ENCODE assay signal across 16 mouse cellular contexts in genomic region chr17:46051356-46051755, GRCm38 (mm10). TPM values are rescaled to one million over a fixed set of nuclear protein-coding genes. Genes with fewer than 3 reads are reported as not detected.
DNase-seq lines count a peak whose midpoint lies in the region; ATAC-seq and TF ChIP-seq lines count a peak whose summit lies in the region.
"Had no signal": no experiment of that assay in that cellular context is flagged by ENCODE, and none has a peak within 500 bp of the region (broad histone marks: within the 10 kb centered on the region; RNA-seq: fewer than 3 reads in every experiment).

No protein-coding gene starts in this region.

- H3K9ac ChIP-seq in forebrain, embryonic 11.5 days (ENCODE audit: low read length) = no peak overlapping the region
- H3K9ac ChIP-seq: hindbrain, embryonic 14.5 days; liver, embryonic 15.5 days had no signal

- 0 out of 2 replicates have a peak, but pooled peaks cover 2% of the 10 kb centered on the region for H3K9me3 ChIP-seq in forebrain, embryonic 11.5 days (ENCODE audit: control insufficient read depth, low read length)
- H3K9me3 ChIP-seq: limb, embryonic 10.5 days had no signal

- H3K4me1 ChIP-seq in lung, adult 2 months (ENCODE audit: control insufficient read depth, insufficient read depth, low read length) = no peaks in the 10 kb centered on the region; the same call in 1 of the 2 replicates
- H3K4me1 ChIP-seq in forebrain, embryonic 11.5 days (replicated peaks; ENCODE audit: control insufficient read depth, insufficient read depth, low read length) = no peaks in the 10 kb centered on the region

- TF ChIP-seq POLR2A in lung, adult 2 months (IDR thresholded peaks at IDR 0.05; ENCODE audit: borderline replicate concordance, extremely low read depth, low read depth, low read length) = no peak

- no peak overlapping the region for H3K27ac ChIP-seq in forebrain, embryonic 11.5 days (ENCODE audit: low read depth, low read length)
- H3K27ac ChIP-seq: hindbrain, embryonic 14.5 days; liver, embryonic 15.5 days had no signal

- WGBS in lung, adult 2 months = 60% methylated on average over 5 of the region's 5 CpGs
- 79% methylated on average over 5 of the region's 5 CpGs for WGBS in forebrain, embryonic 11.5 days

- no peak overlapping the region for H3K4me3 ChIP-seq in lung, adult 2 months (replicated peaks; ENCODE audit: extremely low read depth, low read depth, low read length)
- H3K4me3 ChIP-seq in forebrain, embryonic 11.5 days (ENCODE audit: low read depth, low read length) = no peak overlapping the region
- H3K4me3 ChIP-seq: limb, embryonic 10.5 days; liver, embryonic 15.5 days had no signal

- no peak for TF ChIP-seq CTCF in lung, adult 2 months (IDR thresholded peaks at IDR 0.05; ENCODE audit: insufficient read depth, low read length)

- no peak overlapping the region for H3K4me2 ChIP-seq in forebrain, embryonic 11.5 days (ENCODE audit: low read depth, low read length, severe bottlenecking)
- H3K4me2 ChIP-seq: hindbrain, embryonic 14.5 days; liver, embryonic 15.5 days had no signal

- H3K36me3 ChIP-seq in forebrain, embryonic 11.5 days (ENCODE audit: control insufficient read depth, insufficient read depth, low read length) = no peaks in the 10 kb centered on the region
- H3K36me3 ChIP-seq: limb, embryonic 10.5 days; liver, embryonic 15.5 days had no signal

- peak; percentile 43 for DNase-seq in adrenal gland, postnatal 10 days
- no peak for DNase-seq in adrenal gland, adult 18-20 months (ENCODE audit: low spot score in 2 of 2)
- DNase-seq in gastrocnemius, postnatal 25 days = peak; percentile 44
- no peak for DNase-seq in gastrocnemius, postnatal 4 days (ENCODE audit: low spot score in 2 of 2)
- DNase-seq in lung, adult 18-20 months = peak; percentile 64 to 77
- DNase-seq in lung, adult 2 months = no peak
- no peak for DNase-seq in forebrain, embryonic 11.5 days (ENCODE audit: low spot score)
- DNase-seq: kidney, adult 2 months; right cerebral cortex, postnatal 4 days had no signal

- H3K27me3 ChIP-seq in forebrain, embryonic 11.5 days (ENCODE audit: control insufficient read depth, insufficient read depth, low read length) = no peaks in the 10 kb centered on the region
- H3K27me3 ChIP-seq: liver, embryonic 15.5 days had no signal

- ATAC-seq in megakaryocyte progenitor cell, adult 5-6 weeks (replicated peaks; ENCODE audit: poor library complexity) = 0 out of 2 replicates have a peak, but pooled peaks have one; percentile 17
- no peak for ATAC-seq in forebrain, embryonic 11.5 days (replicated peaks; ENCODE audit: low FRiP score)
- ATAC-seq: activated CD4-positive, CD25-positive, alpha-beta regulatory T cell, adult 4 months; forebrain, embryonic 14.5 days; midbrain, embryonic 16.5 days had no signal

RNA-seq across cellular contexts. Expression of gene Vegfa, which starts 19.2 kb away (rescaled TPM):
- 100 to 1,000 TPM; 305 to 366 TPM for total RNA-seq in adrenal gland, postnatal 10 days (2021)
- 100 to 1,000 TPM; 416 to 698 TPM for total RNA-seq in adrenal gland, adult 18-20 months (2021)
- 100 to 1,000 TPM; 135 to 170 TPM for total RNA-seq in gastrocnemius, postnatal 25 days (2021)
- 100 to 1,000 TPM in 1 of 2 experiments, 10 to 100 TPM in 1; 97.0 to 100 TPM for total RNA-seq in gastrocnemius, postnatal 4 days (2021)
- 1,228 and 1,453 TPM in 2 replicates for polyA plus RNA-seq in lung, adult 2 months (2012; rRNA removed)
- total RNA-seq in megakaryocyte progenitor cell, adult 5-6 weeks (2015) = 32.8 and 38.3 TPM in 2 replicates
- total RNA-seq in megakaryocyte progenitor cell, adult 5-6 weeks (2017) = 47.8 and 54.2 TPM in 2 replicates
- 2.9 and 3.3 TPM in 2 replicates for polyA plus RNA-seq in forebrain, embryonic 11.5 days (2014; fragmentation: Nextera tagmentation; extraction: Ambion mirVana)
- polyA plus RNA-seq: activated CD4-positive, CD25-positive, alpha-beta regulatory T cell, adult 4 months had no signal

RNA-seq across cellular contexts. Expression of gene Mrps18a, which starts 59.4 kb away (rescaled TPM):
- total RNA-seq in adrenal gland, postnatal 10 days (2021) = 100 to 1,000 TPM in 1 of 2 experiments, 10 to 100 TPM in 1; 100.0 to 108 TPM
- 100 to 1,000 TPM in 1 of 2 experiments, 10 to 100 TPM in 1; 99.5 to 100 TPM for total RNA-seq in adrenal gland, adult 18-20 months (2021)
- total RNA-seq in gastrocnemius, postnatal 25 days (2021) = 10 to 100 TPM; 74.1 to 79.3 TPM
- total RNA-seq in gastrocnemius, postnatal 4 days (2021) = 10 to 100 TPM; 65.9 to 69.3 TPM
- 41.3 and 44.9 TPM in 2 replicates for polyA plus RNA-seq in lung, adult 2 months (2012; rRNA removed)
- total RNA-seq in megakaryocyte progenitor cell, adult 5-6 weeks (2015) = 50.5 and 56.3 TPM in 2 replicates
- 55.4 and 59.2 TPM in 2 replicates for total RNA-seq in megakaryocyte progenitor cell, adult 5-6 weeks (2017)
- 119 and 127 TPM in 2 replicates for polyA plus RNA-seq in forebrain, embryonic 11.5 days (2014; fragmentation: Nextera tagmentation; extraction: Ambion mirVana)

Comparison
In these comparisons a context has a peak if more than half of its experiments do, and no peak if none do; other contexts are left out.
1. DNase-seq: peak in adrenal gland, postnatal 10 days (single experiment), gastrocnemius, postnatal 25 days (single experiment) and lung, adult 18-20 months (2 of 2); none in adrenal gland, adult 18-20 months (0 of 2), gastrocnemius, postnatal 4 days (0 of 2), lung, adult 2 months (single experiment) and forebrain, embryonic 11.5 days (single experiment).